Mouse (Mus musculus) forebrain, embryonic 14.5 days (tissue): Measurements from ENCODE around the gene Msl1. TPM values are rescaled to one million over a fixed set of nuclear protein-coding genes. Genes with fewer than 3 reads are reported as not detected.

ENCODE experiments used
- ATAC-seq: fragments of 200-750 bp; cut with Nextera tagmentation; 2 replicates; pipeline ENCODE4 v1.8.0; 2017; ENCODE audit warnings: mild to moderate bottlenecking, moderate library complexity
- DNase-seq: peaks from one replicate; pipeline ENCODE4 v3.0.0-alpha.2; 2015; ENCODE audit warnings: low spot score
- H3K27ac ChIP-seq: fragments of 300-500 bp; sonication (generic); 2 replicates; pipeline ENCODE4 v1.5.1; 2014; ENCODE audit warnings: low read depth, mild to moderate bottlenecking, control low read depth, low read length, moderate library complexity
- H3K27me3 ChIP-seq: fragments of 300-500 bp; sonication (generic); replicated peaks from 2 replicates; pipeline ENCODE4 v1.6.1; 2014; ENCODE audit warnings: low read length, control low read depth, mixed read lengths; ENCODE audit not compliant: control insufficient read depth, insufficient read depth
- H3K36me3 ChIP-seq: fragments of 300-500 bp; sonication (generic); 2 replicates; pipeline ENCODE4 v1.6.1; 2014; ENCODE audit warnings: low read length, control low read depth; ENCODE audit not compliant: control insufficient read depth, insufficient read depth
- H3K4me1 ChIP-seq: fragments of 300-500 bp; sonication (generic); 2 replicates; pipeline ENCODE4 v1.6.1; 2014; ENCODE audit warnings: antibody characterized with exemption, low read length, control low read depth; ENCODE audit not compliant: control insufficient read depth, insufficient read depth
- H3K4me2 ChIP-seq: fragments of 300-500 bp; sonication (generic); 2 replicates; pipeline ENCODE4 v1.6.1; 2014; ENCODE audit warnings: mild to moderate bottlenecking, control low read depth, low read length
- H3K4me3 ChIP-seq: fragments of 300-500 bp; sonication (generic); 2 replicates; pipeline ENCODE4 v1.5.1; 2014; ENCODE audit warnings: low read depth, low read length, control low read depth
- H3K9ac ChIP-seq: fragments of 300-500 bp; sonication (generic); 2 replicates; pipeline ENCODE4 v1.6.1; 2014; ENCODE audit warnings: mild to moderate bottlenecking, low read length, control low read depth, moderate library complexity
- H3K9me3 ChIP-seq: fragments of 300-500 bp; sonication (generic); replicated peaks from 2 replicates; pipeline ENCODE4 v1.6.1; 2016; ENCODE audit warnings: low read length, control low read depth, mixed read lengths; ENCODE audit not compliant: control insufficient read depth
- WGBS: fragments of 180-500 bp; shearing (Covaris S2); extraction: QIAGEN DNeasy Blood & Tissue Kit; methylation state at CpG from one replicate; pipeline ENCODE4 v1.1.7; 2014; 5-methylcytosine and 5-hydroxymethylcytosine counted together
- polyA plus RNA-seq: library from polyadenylated mRNA; unstranded; fragments of >200 nt; fragmentation: Nextera tagmentation; extraction: Ambion mirVana; gene quantifications from 2 replicates; pipeline ENCODE4 v1.2.1, GENCODE M21; 2014

Msl1 gene
- polyA plus RNA-seq, 1 experiment from 2014 or later, result 19.3 TPM

- peaks cover 26% of the 10 kb centered on the region for H3K4me1 ChIP-seq
- ATAC-seq, result no peak
- no peak overlapping the region for H3K4me3 ChIP-seq
- no peak overlapping the region for H3K27ac ChIP-seq
- no peaks in the 10 kb centered on the region for H3K36me3 ChIP-seq
- H3K27me3 ChIP-seq, result no peaks in the 10 kb centered on the region
- no peak for DNase-seq
- 92% methylated on average over 5 of the region's 5 CpGs for WGBS
- H3K4me2 ChIP-seq, result peak overlapping the region; percentile 91; the same call in 1 of the 2 replicates
- H3K9ac ChIP-seq, result no peak overlapping the region
- no peaks in the 10 kb centered on the region for H3K9me3 ChIP-seq
Observed at GRCm38 (mm10) chr11:98788139-98788538, 7.2 kb upstream of the Msl1 start.

DNA sequence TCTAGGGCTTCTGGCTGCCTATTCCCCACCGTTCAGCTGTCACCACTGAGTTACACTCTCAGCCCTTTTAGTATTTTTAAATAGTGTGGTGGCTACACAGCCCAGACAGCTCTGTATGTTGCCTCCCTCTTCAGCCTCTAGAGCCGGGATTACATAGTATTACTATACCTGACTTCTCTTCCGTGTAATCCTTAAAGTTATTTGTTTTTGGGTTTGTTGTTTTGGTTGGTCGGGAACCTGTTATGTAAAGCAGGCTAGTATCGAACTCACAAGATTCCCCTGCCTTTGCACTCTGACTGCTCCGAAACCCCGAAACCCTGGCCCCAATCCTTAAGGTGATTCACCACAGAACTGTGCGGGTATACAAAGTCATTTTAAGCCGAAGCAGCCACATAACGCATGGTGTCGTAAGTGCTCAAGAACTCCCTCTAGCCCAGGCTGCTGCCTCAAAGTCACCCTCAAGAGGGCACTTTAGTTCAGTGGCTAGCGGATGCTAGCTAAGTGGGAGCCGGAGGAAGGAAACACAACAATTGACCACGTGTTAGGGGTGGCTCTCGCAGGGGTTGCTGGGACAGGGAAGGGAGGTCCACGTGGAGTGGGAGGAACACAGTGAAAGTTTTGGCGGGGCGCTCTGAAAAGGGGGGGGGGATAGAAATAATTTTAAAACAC, 6.6 kb upstream of the Msl1 start:
- 13% methylated on average over 18 of the region's 18 CpGs for WGBS
- H3K4me3 ChIP-seq, result peak overlapping the region; percentile 41
- H3K36me3 ChIP-seq, result no peaks in the 10 kb centered on the region
- no peak overlapping the region for H3K27ac ChIP-seq
- H3K4me2 ChIP-seq, result peak overlapping the region; percentile 91
- H3K27me3 ChIP-seq, result no peaks in the 10 kb centered on the region
- ATAC-seq, result peak; percentile 81
- peaks cover 26% of the 10 kb centered on the region for H3K4me1 ChIP-seq
- H3K9ac ChIP-seq, result peak overlapping the region; percentile 64
- no peaks in the 10 kb centered on the region for H3K9me3 ChIP-seq
- peak; percentile 95 for DNase-seq

- peak; percentile 29; the same call in 1 of the 2 replicates for ATAC-seq
- H3K36me3 ChIP-seq, result no peaks in the 10 kb centered on the region
- peak overlapping the region; percentile 91 for H3K4me2 ChIP-seq
- H3K4me3 ChIP-seq, result peak overlapping the region; percentile 41
- no peak overlapping the region for H3K27ac ChIP-seq
- H3K4me1 ChIP-seq, result peaks cover 25% of the 10 kb centered on the region
- WGBS, result 2% methylated on average over 25 of the region's 25 CpGs
- H3K27me3 ChIP-seq, result no peaks in the 10 kb centered on the region
- peak overlapping the region; percentile 64 for H3K9ac ChIP-seq
- H3K9me3 ChIP-seq, result no peaks in the 10 kb centered on the region
- peak; percentile 38 for DNase-seq
Observed at GRCm38 (mm10) chr11:98789219-98789807, 6.0 kb upstream of the Msl1 start.

DNA sequence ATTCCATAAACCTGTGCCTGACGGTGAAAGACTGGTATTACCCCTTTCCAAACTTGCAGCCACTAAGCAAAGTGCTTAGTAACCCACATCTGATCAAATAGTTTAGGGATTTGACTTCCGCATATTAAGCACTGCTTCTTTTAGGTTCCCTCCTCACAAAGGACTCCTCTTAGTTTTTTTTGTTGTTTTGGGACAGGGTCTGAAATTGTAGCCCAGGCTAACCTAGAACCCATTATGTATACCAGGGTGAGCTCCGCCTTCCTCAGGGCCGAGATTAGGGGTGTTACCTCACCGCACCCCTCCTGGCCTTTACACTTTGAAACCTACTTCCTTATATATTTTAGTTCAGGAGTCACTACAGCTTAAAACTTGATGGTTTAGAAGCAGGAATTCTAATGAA, 5.5 kb upstream of the Msl1 start:
- no peaks in the 10 kb centered on the region for H3K27me3 ChIP-seq
- peak overlapping the region; percentile 91 for H3K4me2 ChIP-seq
- peak overlapping the region; percentile 64; the same call in 1 of the 2 replicates for H3K9ac ChIP-seq
- no peak for DNase-seq
- no peaks in the 10 kb centered on the region for H3K9me3 ChIP-seq
- no peak for ATAC-seq
- no peaks in the 10 kb centered on the region for H3K36me3 ChIP-seq
- peak overlapping the region; percentile 41 for H3K4me3 ChIP-seq
- 32% methylated on average over 5 of the region's 5 CpGs for WGBS
- H3K4me1 ChIP-seq, result peaks cover 25% of the 10 kb centered on the region
- H3K27ac ChIP-seq, result no peak overlapping the region

DNA sequence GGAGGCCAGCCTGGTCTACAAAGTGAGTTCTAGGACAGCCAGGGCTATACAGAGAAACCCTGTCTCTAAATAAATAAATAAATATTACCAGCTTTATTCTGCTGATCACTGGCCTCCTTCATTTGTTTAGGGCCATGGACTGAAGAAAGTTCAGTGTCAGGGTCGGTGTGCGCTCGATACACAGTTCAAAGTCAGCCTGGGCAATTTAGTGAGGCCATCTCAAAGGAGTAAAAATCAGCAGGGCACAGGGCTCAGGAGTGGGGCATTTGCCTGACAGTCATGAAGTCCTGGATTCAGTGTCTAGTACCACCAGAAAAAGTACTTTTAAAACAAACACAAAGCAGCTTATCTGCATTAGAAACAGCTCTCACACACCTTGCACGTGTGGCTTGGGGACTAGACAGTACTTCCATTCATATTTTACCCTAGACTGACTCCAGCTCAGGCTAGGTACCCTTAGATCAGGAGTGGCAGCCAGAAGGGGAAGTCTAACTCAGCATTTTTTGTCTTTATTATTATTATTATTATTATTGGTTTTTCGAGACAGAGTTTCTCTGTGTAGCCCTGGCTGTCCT, 4.6 kb upstream of the Msl1 start:
- no peak overlapping the region for H3K4me2 ChIP-seq
- H3K27ac ChIP-seq, result no peak overlapping the region
- no peak overlapping the region for H3K4me3 ChIP-seq
- ATAC-seq (no peak), DNase-seq (no peak)
- no peaks in the 10 kb centered on the region for H3K27me3 ChIP-seq
- no peaks in the 10 kb centered on the region for H3K36me3 ChIP-seq
- peaks cover 25% of the 10 kb centered on the region for H3K4me1 ChIP-seq
- WGBS, result 85% methylated on average over 5 of the region's 5 CpGs
- no peak overlapping the region for H3K9ac ChIP-seq
- H3K9me3 ChIP-seq, result no peaks in the 10 kb centered on the region

GRCm38 (mm10) chr11:98791448-98791847, 3.9 kb upstream of the Msl1 start:
- peaks cover 22% of the 10 kb centered on the region for H3K4me1 ChIP-seq
- ATAC-seq (no peak), DNase-seq (no peak)
- WGBS, result 77% methylated on average over 1 of the region's 1 CpGs
- H3K9ac ChIP-seq, result no peak overlapping the region
- H3K27me3 ChIP-seq, result no peaks in the 10 kb centered on the region
- no peaks in the 10 kb centered on the region for H3K36me3 ChIP-seq
- no peak overlapping the region for H3K4me2 ChIP-seq
- no peaks in the 10 kb centered on the region for H3K9me3 ChIP-seq
- no peak overlapping the region for H3K27ac ChIP-seq
- H3K4me3 ChIP-seq, result no peak overlapping the region

DNA sequence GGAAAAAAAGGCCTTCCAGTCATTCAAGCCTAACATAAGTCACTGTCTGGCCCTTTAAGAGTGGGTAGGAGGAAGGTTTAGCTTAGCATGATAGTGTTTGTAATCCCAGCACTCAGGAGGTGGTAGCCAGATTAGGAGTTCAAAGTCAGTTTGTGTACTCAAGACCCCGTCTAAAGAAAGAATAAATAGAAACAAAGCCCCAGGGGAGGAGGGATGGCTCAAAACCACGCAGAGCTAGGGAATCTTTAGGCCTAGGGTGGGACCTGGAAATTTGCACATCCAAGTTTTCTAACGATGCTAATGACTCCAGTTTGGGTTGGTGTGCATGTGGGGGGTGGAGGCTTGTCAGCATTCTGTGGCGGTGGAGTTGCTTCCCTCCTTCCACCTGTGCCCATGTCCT, 3.2 kb upstream of the Msl1 start:
- H3K9ac ChIP-seq, result no peak overlapping the region
- H3K4me2 ChIP-seq, result no peak overlapping the region
- H3K36me3 ChIP-seq, result no peaks in the 10 kb centered on the region
- no peak for DNase-seq
- no peak overlapping the region for H3K4me3 ChIP-seq
- no peaks in the 10 kb centered on the region for H3K27me3 ChIP-seq
- H3K9me3 ChIP-seq, result no peaks in the 10 kb centered on the region
- ATAC-seq, result no peak
- 7% methylated on average over 4 of the region's 4 CpGs for WGBS
- no peak overlapping the region for H3K27ac ChIP-seq
- H3K4me1 ChIP-seq, result peaks cover 20% of the 10 kb centered on the region

DNA sequence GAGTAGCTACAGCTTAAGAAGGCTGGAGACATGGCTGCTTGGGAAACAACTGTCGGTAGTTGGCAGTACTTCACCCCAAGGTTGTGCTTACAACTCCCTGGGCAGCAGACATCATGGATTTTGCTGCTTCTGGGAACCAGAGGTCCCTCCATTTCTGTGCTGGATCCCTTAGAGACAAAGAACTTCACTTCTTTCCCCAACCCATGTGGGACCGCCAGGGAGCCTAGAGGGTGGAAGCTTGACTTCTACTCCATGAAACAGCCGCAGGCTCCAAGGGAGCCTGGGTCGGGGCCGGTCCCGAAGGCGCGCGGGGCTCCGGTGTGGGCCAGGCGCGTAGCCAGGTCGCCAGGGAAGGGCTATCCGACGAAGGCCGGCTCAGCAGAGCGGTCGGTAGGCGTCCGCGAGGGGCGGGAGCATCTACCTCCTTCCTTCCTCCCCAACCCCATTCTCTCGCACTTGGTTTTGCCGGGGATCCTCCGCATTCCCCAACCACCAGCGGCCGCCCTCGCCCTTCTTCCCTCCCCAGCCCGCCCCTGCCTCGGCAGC, 774 bp upstream of the Msl1 start:
- Histone ChIP-seq H3K4me2 (peak overlapping the region; percentile 88), H3K4me3 (peak overlapping the region; percentile 100), H3K4me1 (peaks cover 30% of the 10 kb centered on the region), H3K9me3 (no peaks in the 10 kb centered on the region), H3K36me3 (peaks cover 15% of the 10 kb centered on the region), H3K9ac (peak overlapping the region; percentile 100), H3K27me3 (no peaks in the 10 kb centered on the region), H3K27ac (peak overlapping the region; percentile 100)
- WGBS, result under 1% methylated on average over 19 of the region's 30 CpGs
- peak; percentile 53 for ATAC-seq
- DNase-seq, result peak; percentile 81
